ENCODE assay signal across 9 mouse cellular contexts in genomic region chr5:137345821-137346220, GRCm38 (mm10). TPM values are rescaled to one million over a fixed set of nuclear protein-coding genes. Genes with fewer than 3 reads are reported as not detected.
DNase-seq lines count a peak whose midpoint lies in the region; ATAC-seq and TF ChIP-seq lines count a peak whose summit lies in the region.
"Had no signal": no experiment of that assay in that cellular context is flagged by ENCODE, and none has a peak within 500 bp of the region (broad histone marks: within the 10 kb centered on the region; RNA-seq: fewer than 3 reads in every experiment).

No protein-coding gene starts in this region.

- no peaks in the 10 kb centered on the region for H3K9me3 ChIP-seq in heart, embryonic 10.5 days
- H3K9me3 ChIP-seq in intestine, embryonic 15.5 days, result no peaks in the 10 kb centered on the region
- no peaks in the 10 kb centered on the region for H3K9me3 ChIP-seq in limb, embryonic 14.5 days (ENCODE audit: control insufficient read depth, low read length)
- H3K9me3 ChIP-seq in midbrain, postnatal 0 days (ENCODE audit: low read length), result no peaks in the 10 kb centered on the region
- H3K9me3 ChIP-seq: forebrain, embryonic 15.5 days had no signal

- no peak for TF ChIP-seq POLR2A in limb, embryonic 14.5 days (IDR thresholded peaks at IDR 0.05; ENCODE audit: borderline replicate concordance, extremely low read depth, insufficient read depth, insufficient read length)

- intact Hi-C loops in heart, postnatal 25 days (cut with DNase I), result no loop called here

- DNase-seq in heart, embryonic 10.5 days (ENCODE audit: low spot score), result no peak
- DNase-seq in heart, postnatal 25 days (ENCODE audit: low spot score), result no peak
- peak; percentile 23 for DNase-seq in limb, embryonic 14.5 days (ENCODE audit: low spot score)
- peak; percentile 34 for DNase-seq in naive thymus-derived CD4-positive, alpha-beta T cell, adult 2 months (ENCODE audit: low read depth)
- no peak for DNase-seq in left cerebral cortex, adult 18-20 months (ENCODE audit: low spot score in 2 of 2)
- DNase-seq in midbrain, postnatal 0 days (ENCODE audit: low spot score), result no peak
- DNase-seq in layer of hippocampus, adult 11-12 months (ENCODE audit: low spot score), result no peak

- H3K9ac ChIP-seq in intestine, embryonic 15.5 days, result 0 out of 2 replicates have a peak overlapping the region, but pooled peaks have one; percentile 5
- H3K9ac ChIP-seq in limb, embryonic 14.5 days (ENCODE audit: low read depth, low read length, severe bottlenecking), result peak overlapping the region; percentile 12; the same call in 1 of the 2 replicates
- H3K9ac ChIP-seq in midbrain, postnatal 0 days (replicated peaks; ENCODE audit: low read length, poor library complexity, severe bottlenecking), result no peak overlapping the region
- H3K9ac ChIP-seq: forebrain, embryonic 15.5 days had no signal

- no peaks in the 10 kb centered on the region for H3K36me3 ChIP-seq in heart, embryonic 10.5 days
- no peaks in the 10 kb centered on the region for H3K36me3 ChIP-seq in intestine, embryonic 15.5 days
- no peaks in the 10 kb centered on the region for H3K36me3 ChIP-seq in limb, embryonic 14.5 days (ENCODE audit: control insufficient read depth, insufficient read depth, low read length)
- H3K36me3 ChIP-seq in midbrain, postnatal 0 days (ENCODE audit: insufficient read depth, low read length), result no peaks in the 10 kb centered on the region
- H3K36me3 ChIP-seq: forebrain, embryonic 15.5 days had no signal

- no peak for TF ChIP-seq CTCF in midbrain, postnatal 0 days (IDR thresholded peaks at IDR 0.05)

- 26% methylated on average over 9 of the region's 9 CpGs for WGBS in heart, embryonic 10.5 days
- 13% methylated on average over 9 of the region's 9 CpGs for WGBS in intestine, embryonic 15.5 days
- 11% methylated on average over 9 of the region's 9 CpGs for WGBS in limb, embryonic 14.5 days
- WGBS in midbrain, postnatal 0 days, result 24% methylated on average over 9 of the region's 9 CpGs

- H3K27me3 ChIP-seq in heart, embryonic 10.5 days (ENCODE audit: insufficient read depth, poor library complexity, severe bottlenecking), result no peaks in the 10 kb centered on the region
- H3K27me3 ChIP-seq in intestine, embryonic 15.5 days (replicated peaks), result no peaks in the 10 kb centered on the region
- H3K27me3 ChIP-seq in limb, embryonic 14.5 days (ENCODE audit: control insufficient read depth, insufficient read depth, low read length), result no peaks in the 10 kb centered on the region
- peaks cover 18% of the 10 kb centered on the region for H3K27me3 ChIP-seq in midbrain, postnatal 0 days (ENCODE audit: insufficient read depth, low read length)
- H3K27me3 ChIP-seq: forebrain, embryonic 15.5 days had no signal

- H3K4me3 ChIP-seq in heart, embryonic 10.5 days, result no peak overlapping the region
- no peak overlapping the region for H3K4me3 ChIP-seq in intestine, embryonic 15.5 days (replicated peaks)
- H3K4me3 ChIP-seq in limb, embryonic 14.5 days (replicated peaks; ENCODE audit: low read length), result no peak overlapping the region
- H3K4me3 ChIP-seq in midbrain, postnatal 0 days (ENCODE audit: low read depth, low read length), result no peak overlapping the region
- H3K4me3 ChIP-seq: forebrain, embryonic 15.5 days had no signal

- H3K4me1 ChIP-seq in heart, embryonic 10.5 days, result peaks cover 41% of the 10 kb centered on the region
- H3K4me1 ChIP-seq in intestine, embryonic 15.5 days (replicated peaks), result peaks cover 37% of the 10 kb centered on the region
- peaks cover 21% of the 10 kb centered on the region for H3K4me1 ChIP-seq in limb, embryonic 14.5 days (ENCODE audit: control insufficient read depth, insufficient read depth, low read length)
- H3K4me1 ChIP-seq in midbrain, postnatal 0 days (ENCODE audit: insufficient read depth, low read length), result peaks cover 9% of the 10 kb centered on the region

- H3K27ac ChIP-seq in heart, embryonic 10.5 days, result peak overlapping the region; percentile 81
- peak overlapping the region; percentile 81 for H3K27ac ChIP-seq in intestine, embryonic 15.5 days
- no peak overlapping the region for H3K27ac ChIP-seq in limb, embryonic 14.5 days (replicated peaks; ENCODE audit: low read depth, low read length)
- no peak overlapping the region for H3K27ac ChIP-seq in midbrain, postnatal 0 days (ENCODE audit: low read depth, low read length)
- H3K27ac ChIP-seq: forebrain, embryonic 15.5 days had no signal

- ATAC-seq in intestine, embryonic 15.5 days, result peak; percentile 73
- no peak for ATAC-seq in limb, embryonic 14.5 days (ENCODE audit: low FRiP score, low read depth)
- no peak for ATAC-seq in midbrain, postnatal 0 days (ENCODE audit: low FRiP score)
- ATAC-seq: forebrain, embryonic 15.5 days had no signal

- H3K4me2 ChIP-seq in intestine, embryonic 15.5 days (replicated peaks), result peak overlapping the region; percentile 44
- H3K4me2 ChIP-seq in limb, embryonic 14.5 days (replicated peaks; ENCODE audit: low read depth, low read length, severe bottlenecking), result 0 out of 2 replicates have a peak overlapping the region, but pooled peaks have one; percentile 13
- no peak overlapping the region for H3K4me2 ChIP-seq in midbrain, postnatal 0 days (ENCODE audit: low read depth, low read length, poor library complexity, severe bottlenecking)
- H3K4me2 ChIP-seq: forebrain, embryonic 15.5 days had no signal

RNA-seq across cellular contexts. Expression of gene Ephb4, which starts 4.1 kb away (rescaled TPM):
- polyA plus RNA-seq in heart, embryonic 10.5 days (2016; fragmentation: Nextera tagmentation; extraction: Ambion mirVana), result 36.4 and 42.5 TPM in 2 replicates
- 10 to 100 TPM; 52.5 to 64.2 TPM for total RNA-seq in heart, postnatal 25 days (2021)
- 36.7 and 37.6 TPM in 2 replicates for polyA plus RNA-seq in intestine, embryonic 15.5 days (2015; fragmentation: Nextera tagmentation; extraction: Ambion mirVana)
- 102 and 125 TPM in 2 replicates for polyA plus RNA-seq in limb, embryonic 14.5 days (2012; rRNA removed)
- 78.1 and 92.1 TPM in 2 replicates for polyA plus RNA-seq in limb, embryonic 14.5 days (2014; fragmentation: Nextera tagmentation; extraction: Ambion mirVana)
- 1 to 10 TPM; 5.5 to 5.8 TPM for total RNA-seq in left cerebral cortex, adult 18-20 months (2021)
- total RNA-seq in midbrain, postnatal 0 days (2014; rRNA removed), result 14.0 and 16.0 TPM in 2 replicates
- polyA plus RNA-seq in midbrain, postnatal 0 days (2015; fragmentation: Nextera tagmentation; extraction: Ambion mirVana), result 4.7 and 4.9 TPM in 2 replicates

RNA-seq across cellular contexts. Expression of gene Slc12a9, which starts 12.4 kb away (rescaled TPM):
- 10.6 and 12.0 TPM in 2 replicates for polyA plus RNA-seq in heart, embryonic 10.5 days (2016; fragmentation: Nextera tagmentation; extraction: Ambion mirVana)
- total RNA-seq in heart, postnatal 25 days (2021), result 1 to 10 TPM; 2.7 to 3.0 TPM
- polyA plus RNA-seq in intestine, embryonic 15.5 days (2015; fragmentation: Nextera tagmentation; extraction: Ambion mirVana), result 14.3 and 15.9 TPM in 2 replicates
- 20.2 and 26.1 TPM in 2 replicates for polyA plus RNA-seq in limb, embryonic 14.5 days (2012; rRNA removed)
- polyA plus RNA-seq in limb, embryonic 14.5 days (2014; fragmentation: Nextera tagmentation; extraction: Ambion mirVana), result 8.0 and 11.9 TPM in 2 replicates
- total RNA-seq in left cerebral cortex, adult 18-20 months (2021), result 10 to 100 TPM; 20.3 to 23.9 TPM
- 28.9 and 30.4 TPM in 2 replicates for total RNA-seq in midbrain, postnatal 0 days (2014; rRNA removed)
- polyA plus RNA-seq in midbrain, postnatal 0 days (2015; fragmentation: Nextera tagmentation; extraction: Ambion mirVana), result 27.0 and 27.8 TPM in 2 replicates

RNA-seq across cellular contexts. Expression of gene Trip6, which starts 31.6 kb away (rescaled TPM):
- 55.6 and 62.2 TPM in 2 replicates for polyA plus RNA-seq in heart, embryonic 10.5 days (2016; fragmentation: Nextera tagmentation; extraction: Ambion mirVana)
- 10 to 100 TPM; 10.8 to 13.3 TPM for total RNA-seq in heart, postnatal 25 days (2021)
- 63.9 and 64.8 TPM in 2 replicates for polyA plus RNA-seq in intestine, embryonic 15.5 days (2015; fragmentation: Nextera tagmentation; extraction: Ambion mirVana)
- polyA plus RNA-seq in limb, embryonic 14.5 days (2012; rRNA removed), result 131 and 155 TPM in 2 replicates
- polyA plus RNA-seq in limb, embryonic 14.5 days (2014; fragmentation: Nextera tagmentation; extraction: Ambion mirVana), result 91.0 and 105 TPM in 2 replicates
- 1 to 10 TPM; 4.8 to 5.9 TPM for total RNA-seq in left cerebral cortex, adult 18-20 months (2021)
- total RNA-seq in midbrain, postnatal 0 days (2014; rRNA removed), result 11.6 and 17.5 TPM in 2 replicates
- 10.3 and 10.9 TPM in 2 replicates for polyA plus RNA-seq in midbrain, postnatal 0 days (2015; fragmentation: Nextera tagmentation; extraction: Ambion mirVana)

RNA-seq across cellular contexts. Expression of gene Srrt, which starts 38.3 kb away (rescaled TPM):
- polyA plus RNA-seq in heart, embryonic 10.5 days (2016; fragmentation: Nextera tagmentation; extraction: Ambion mirVana), result 124 and 147 TPM in 2 replicates
- total RNA-seq in heart, postnatal 25 days (2021), result 10 to 100 TPM; 67.1 to 67.7 TPM
- polyA plus RNA-seq in intestine, embryonic 15.5 days (2015; fragmentation: Nextera tagmentation; extraction: Ambion mirVana), result 117 and 120 TPM in 2 replicates
- polyA plus RNA-seq in limb, embryonic 14.5 days (2012; rRNA removed), result 263 and 300 TPM in 2 replicates
- polyA plus RNA-seq in limb, embryonic 14.5 days (2014; fragmentation: Nextera tagmentation; extraction: Ambion mirVana), result 104 and 109 TPM in 2 replicates
- total RNA-seq in left cerebral cortex, adult 18-20 months (2021), result 100 to 1,000 TPM; 185 to 191 TPM
- 112 and 114 TPM in 2 replicates for total RNA-seq in midbrain, postnatal 0 days (2014; rRNA removed)
- polyA plus RNA-seq in midbrain, postnatal 0 days (2015; fragmentation: Nextera tagmentation; extraction: Ambion mirVana), result 53.4 and 56.4 TPM in 2 replicates

RNA-seq across cellular contexts. Expression of gene Ufsp1, which starts 51.4 kb away (rescaled TPM):
- polyA plus RNA-seq in heart, embryonic 10.5 days (2016; fragmentation: Nextera tagmentation; extraction: Ambion mirVana), result 11.1 and 12.3 TPM in 2 replicates
- total RNA-seq in heart, postnatal 25 days (2021), result 1 to 10 TPM; 8.3 to 8.7 TPM
- polyA plus RNA-seq in intestine, embryonic 15.5 days (2015; fragmentation: Nextera tagmentation; extraction: Ambion mirVana), result 7.8 and 8.5 TPM in 2 replicates
- 10.4 and 10.5 TPM in 2 replicates for polyA plus RNA-seq in limb, embryonic 14.5 days (2012; rRNA removed)
- 9.8 and 10.2 TPM in 2 replicates for polyA plus RNA-seq in limb, embryonic 14.5 days (2014; fragmentation: Nextera tagmentation; extraction: Ambion mirVana)
- 10 to 100 TPM; 12.2 to 13.4 TPM for total RNA-seq in left cerebral cortex, adult 18-20 months (2021)
- 24.5 and 29.3 TPM in 2 replicates for total RNA-seq in midbrain, postnatal 0 days (2014; rRNA removed)
- polyA plus RNA-seq in midbrain, postnatal 0 days (2015; fragmentation: Nextera tagmentation; extraction: Ambion mirVana), result 35.0 and 41.2 TPM in 2 replicates

Comparison
In these comparisons a context has a peak if more than half of its experiments do, and no peak if none do; other contexts are left out.
1. DNase-seq: peak in limb, embryonic 14.5 days (single experiment) and naive thymus-derived CD4-positive, alpha-beta T cell, adult 2 months (single experiment); none in heart, embryonic 10.5 days (single experiment), heart, postnatal 25 days (single experiment), left cerebral cortex, adult 18-20 months (0 of 2), midbrain, postnatal 0 days (single experiment) and layer of hippocampus, adult 11-12 months (single experiment).
2. H3K27ac ChIP-seq: peak in heart, embryonic 10.5 days (single experiment) and intestine, embryonic 15.5 days (single experiment); none in limb, embryonic 14.5 days (single experiment) and midbrain, postnatal 0 days (single experiment).